Mouse (Mus musculus): ENCODE data around the gene Asb4. TPM values are rescaled to one million over a fixed set of nuclear protein-coding genes. Genes with fewer than 3 reads are reported as not detected.
"Not testable (repeated sequence)": the region's sequence is repeated elsewhere in the genome, so short reads cannot be mapped to it uniquely, and the experiment has no call there.

Gene Asb4
- 4.5 and 4.7 TPM in 2 replicates for polyA plus RNA-seq (2015; fragmentation: Nextera tagmentation; extraction: Ambion mirVana)

DNA sequence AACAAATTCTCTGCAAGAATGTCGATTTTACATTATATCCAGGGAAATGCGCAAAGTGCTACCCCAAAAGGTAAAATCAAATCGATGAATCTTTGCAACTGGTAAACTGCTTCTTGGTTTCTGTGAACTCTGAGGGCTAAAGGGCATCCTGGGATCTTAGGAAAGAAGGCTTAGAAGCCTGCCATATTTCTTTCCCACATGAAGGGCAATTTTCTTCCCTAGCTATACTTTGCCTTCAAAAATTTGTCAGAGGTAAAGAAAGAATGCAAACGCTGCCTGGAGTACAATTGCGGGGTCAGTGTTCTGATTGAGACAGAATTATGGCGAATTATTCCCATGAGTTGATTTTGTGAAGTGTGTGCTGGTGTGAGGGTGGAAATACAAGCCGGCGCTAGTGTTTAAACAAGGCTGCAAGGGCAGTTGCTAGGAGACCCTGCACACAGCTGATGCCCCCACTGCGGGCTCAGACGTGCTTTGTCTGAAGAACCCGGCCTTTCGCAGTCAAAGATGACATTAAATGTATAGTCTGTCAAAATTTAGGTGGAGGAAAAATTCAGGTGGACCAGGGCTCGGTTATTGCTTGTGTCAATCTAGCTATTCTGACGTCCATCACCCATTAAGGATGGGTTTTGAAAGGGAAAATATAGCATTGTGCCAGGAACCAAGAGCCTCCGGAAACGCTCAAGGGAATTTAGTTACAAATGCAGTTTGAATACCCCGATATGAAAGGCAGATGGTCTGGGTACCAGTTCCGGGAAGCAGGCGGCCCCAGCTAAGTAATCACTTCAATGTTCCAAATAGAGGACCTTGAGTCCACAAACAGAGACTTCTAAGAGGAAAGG, at the start of gene Asb4:
TSS of gene Asb4 (plus strand) at position 51 of the 842 bp plus-strand sequence.
- H3K36me3 ChIP-seq (replicated peaks): no peaks in the 10 kb centered on the region
- H3K4me2 ChIP-seq: peak within 1 kb of the TSS; percentile 62
- H3K4me1 ChIP-seq (replicated peaks): peaks cover 42% of the 10 kb centered on the region
- no peak within 1 kb of the TSS for H3K27ac ChIP-seq (replicated peaks)
- peaks cover 27% of the 10 kb centered on the region for H3K27me3 ChIP-seq
- no peak for ATAC-seq (ENCODE audit: insufficient read depth)
- 10% methylated on average over 19 of the region's 19 CpGs for WGBS (ENCODE audit: insufficient replicate concordance)
- H3K9me3 ChIP-seq (replicated peaks): no peaks in the 10 kb centered on the region
- H3K4me3 ChIP-seq (replicated peaks): peak within 1 kb of the TSS; percentile 38
- peak within 1 kb of the TSS; percentile 20; the same call in 1 of the 2 replicates for H3K9ac ChIP-seq

DNA sequence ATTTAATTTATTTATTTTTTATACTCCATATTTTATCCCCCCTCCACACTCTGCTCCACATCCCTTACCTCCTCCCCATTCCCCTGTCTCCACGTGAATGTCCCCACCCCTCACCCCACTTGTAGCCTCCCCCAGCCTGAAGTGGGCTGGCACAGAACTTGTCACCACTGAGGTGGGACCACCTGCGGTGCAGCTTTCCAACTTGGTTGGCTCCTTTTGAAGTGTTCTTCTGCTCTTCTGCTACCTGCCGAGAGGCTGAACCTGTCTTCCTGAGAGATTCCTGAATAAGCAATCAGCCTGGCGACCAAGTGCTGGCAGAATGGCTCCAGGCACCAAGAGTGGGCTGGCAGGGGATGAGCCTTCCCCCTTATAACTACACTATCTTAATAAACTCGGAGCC, 49.2 kb upstream of the Asb4 start:
- H3K36me3 ChIP-seq (replicated peaks): no peaks in the 10 kb centered on the region
- no peaks in the 10 kb centered on the region for H3K4me1 ChIP-seq (replicated peaks)
- ATAC-seq (ENCODE audit: insufficient read depth): no peak
- H3K4me2 ChIP-seq: no peak overlapping the region
- no peak overlapping the region for H3K4me3 ChIP-seq (replicated peaks)
- H3K27ac ChIP-seq (replicated peaks): no peak overlapping the region
- no peaks in the 10 kb centered on the region for H3K27me3 ChIP-seq
- H3K9me3 ChIP-seq (replicated peaks): no peaks in the 10 kb centered on the region
- WGBS (ENCODE audit: insufficient replicate concordance): 68% methylated on average over 5 of the region's 5 CpGs
- no peak overlapping the region for H3K9ac ChIP-seq

DNA sequence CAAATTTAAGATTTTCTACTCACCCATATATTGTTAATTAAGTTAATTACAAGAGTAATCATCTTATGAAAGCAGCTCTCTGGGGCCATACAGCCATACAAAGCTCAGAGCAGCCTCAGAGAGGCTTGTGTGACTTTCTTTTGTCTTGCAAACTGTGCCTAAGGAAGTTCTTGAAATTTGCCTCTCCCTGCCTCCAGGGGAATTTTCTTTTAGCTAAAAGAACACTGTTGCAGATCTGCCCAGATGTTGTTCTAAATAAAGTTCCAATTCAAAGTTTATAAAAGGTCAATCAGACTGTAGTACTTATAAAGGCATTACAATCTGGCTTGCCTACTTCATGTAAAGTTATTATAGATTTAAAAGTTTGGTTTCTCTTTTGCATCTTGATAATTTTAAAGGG, 47.2 kb upstream of the Asb4 start:
- not testable (repeated sequence) for ATAC-seq (ENCODE audit: insufficient read depth); H3K4me2 ChIP-seq; H3K9ac ChIP-seq; H3K27ac ChIP-seq (replicated peaks); H3K9me3 ChIP-seq (replicated peaks); H3K4me3 ChIP-seq (replicated peaks); H3K36me3 ChIP-seq (replicated peaks); H3K4me1 ChIP-seq (replicated peaks); H3K27me3 ChIP-seq

DNA sequence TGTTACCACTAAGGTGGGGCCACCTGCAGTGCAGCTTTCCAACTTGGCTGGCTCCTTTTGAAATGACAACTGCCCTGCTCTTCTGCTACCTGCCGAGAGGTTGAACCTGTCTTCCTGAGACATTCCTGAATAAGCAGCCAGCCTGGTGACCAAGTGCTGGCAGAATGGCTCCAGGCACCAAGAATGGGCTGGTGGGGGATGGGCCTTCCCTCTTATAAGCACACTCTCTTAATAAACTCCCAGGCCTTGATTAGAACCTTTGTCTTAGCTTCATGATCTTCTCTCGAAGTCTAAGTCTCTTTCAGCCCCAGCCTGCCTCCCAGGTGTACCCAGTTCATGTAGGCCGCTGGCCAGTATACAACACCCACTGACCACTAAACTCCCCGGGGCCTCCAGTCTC, 44.4 kb upstream of the Asb4 start:
- H3K4me1 ChIP-seq (replicated peaks); H3K4me2 ChIP-seq; H3K4me3 ChIP-seq (replicated peaks); H3K27me3 ChIP-seq; H3K9ac ChIP-seq; ATAC-seq (ENCODE audit: insufficient read depth); H3K36me3 ChIP-seq (replicated peaks); H3K9me3 ChIP-seq (replicated peaks); H3K27ac ChIP-seq (replicated peaks): not testable (repeated sequence)
- 69% methylated on average over 4 of the region's 4 CpGs for WGBS (ENCODE audit: insufficient replicate concordance)

DNA sequence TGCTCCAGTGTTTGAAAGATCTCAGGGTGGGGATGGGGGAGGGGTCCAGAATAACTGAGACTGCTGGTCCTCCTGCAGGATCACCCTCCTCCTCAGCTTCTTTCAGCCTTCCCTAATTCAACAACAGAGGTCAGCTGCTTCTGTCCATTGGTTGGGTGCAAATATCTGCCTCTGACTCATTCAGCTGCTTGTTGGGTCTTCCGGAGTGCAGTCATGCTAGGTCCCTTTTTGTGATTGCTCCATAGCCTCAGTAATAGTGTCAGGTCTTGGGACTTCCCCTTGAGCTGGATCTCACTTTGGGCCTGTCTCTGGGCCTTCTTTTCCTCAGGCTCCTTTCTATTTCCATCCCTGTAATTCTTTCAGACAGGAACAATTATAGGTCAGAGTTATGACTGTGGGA, 43.9 kb upstream of the Asb4 start:
- not testable (repeated sequence) for H3K9ac ChIP-seq; H3K27me3 ChIP-seq; H3K36me3 ChIP-seq (replicated peaks); H3K27ac ChIP-seq (replicated peaks); H3K9me3 ChIP-seq (replicated peaks); ATAC-seq (ENCODE audit: insufficient read depth); H3K4me1 ChIP-seq (replicated peaks); H3K4me3 ChIP-seq (replicated peaks); H3K4me2 ChIP-seq
- WGBS (ENCODE audit: insufficient replicate concordance): 69% methylated on average over 1 of the region's 1 CpGs

DNA sequence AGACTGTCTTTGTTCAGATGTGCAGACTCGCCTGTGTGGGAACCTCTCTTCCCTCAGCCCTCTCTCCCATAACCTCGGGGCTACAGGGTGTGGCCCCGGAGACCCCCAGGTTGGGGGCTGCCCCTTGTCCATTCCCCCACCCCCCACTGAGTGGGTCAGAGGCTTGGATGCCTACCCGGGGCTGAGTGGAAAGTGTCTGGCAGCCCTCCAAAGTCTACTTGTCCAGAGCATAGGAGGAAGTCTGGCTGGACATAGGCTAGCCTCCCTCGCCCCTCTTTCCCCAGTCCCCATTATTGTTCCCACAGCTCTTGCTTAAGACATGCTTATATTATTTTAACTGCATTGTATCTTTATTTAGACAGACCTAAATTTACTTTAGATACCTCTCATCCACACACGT, 38.9 kb upstream of the Asb4 start:
- H3K4me1 ChIP-seq (replicated peaks): no peaks in the 10 kb centered on the region; the same call in 1 of the 2 replicates
- H3K9me3 ChIP-seq (replicated peaks): no peaks in the 10 kb centered on the region
- no peaks in the 10 kb centered on the region for H3K27me3 ChIP-seq
- no peak overlapping the region for H3K4me3 ChIP-seq (replicated peaks)
- no peaks in the 10 kb centered on the region for H3K36me3 ChIP-seq (replicated peaks)
- no peak overlapping the region for H3K9ac ChIP-seq
- no peak for ATAC-seq (ENCODE audit: insufficient read depth)
- no peak overlapping the region for H3K4me2 ChIP-seq
- 52% methylated on average over 6 of the region's 6 CpGs for WGBS (ENCODE audit: insufficient replicate concordance)
- no peak overlapping the region for H3K27ac ChIP-seq (replicated peaks)

DNA sequence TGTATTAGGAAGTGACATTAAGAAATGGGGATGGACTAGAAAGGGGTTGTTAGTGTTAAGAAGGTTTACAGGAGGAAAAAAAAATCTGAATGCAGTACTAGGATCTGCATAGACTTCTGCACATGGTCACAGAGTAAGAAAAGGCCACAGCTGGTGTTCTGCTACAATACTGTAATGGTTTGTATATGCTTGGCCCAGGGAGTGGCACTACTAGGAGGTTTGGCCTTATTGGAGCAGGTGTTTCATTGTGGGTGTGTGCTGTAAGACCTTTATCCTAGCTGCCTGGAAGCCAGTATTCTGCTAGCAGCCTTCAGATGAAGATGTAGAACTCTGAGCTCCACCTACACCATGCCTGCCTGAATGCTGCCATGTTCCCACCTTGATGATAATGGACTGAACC, 25.3 kb upstream of the Asb4 start:
- Histone ChIP-seq H3K36me3 (replicated peaks) (no peaks in the 10 kb centered on the region), H3K4me1 (replicated peaks) (peaks cover 7% of the 10 kb centered on the region; the same call in 1 of the 2 replicates), H3K4me2 (no peak overlapping the region), H3K4me3 (replicated peaks) (no peak overlapping the region), H3K27ac (replicated peaks) (no peak overlapping the region), H3K27me3 (no peaks in the 10 kb centered on the region), H3K9me3 (replicated peaks) (no peaks in the 10 kb centered on the region), H3K9ac (no peak overlapping the region)
- ATAC-seq (ENCODE audit: insufficient read depth): no peak

DNA sequence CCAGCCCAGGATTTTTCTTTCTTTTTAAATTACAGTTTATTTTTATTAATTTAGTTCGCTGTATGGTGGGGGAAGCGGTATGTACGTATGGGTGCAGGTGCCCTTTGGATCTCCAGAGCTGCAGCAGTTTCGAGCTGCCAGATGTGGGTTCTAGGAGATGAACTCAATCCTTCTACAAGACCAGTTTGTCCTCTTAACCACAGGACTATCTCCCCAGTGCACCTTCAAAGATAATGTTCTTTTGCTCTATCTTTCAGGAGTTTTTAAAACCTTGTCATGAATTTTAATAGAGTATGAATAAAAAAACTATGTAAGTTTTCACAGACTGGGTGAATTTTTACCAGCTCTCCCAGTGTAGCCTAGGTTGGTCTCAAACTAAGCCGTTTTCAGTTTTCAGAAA, 22.8 kb upstream of the Asb4 start:
- peak; percentile 60 for ATAC-seq (ENCODE audit: insufficient read depth)
- WGBS (ENCODE audit: insufficient replicate concordance): 40% methylated on average over 5 of the region's 5 CpGs

DNA sequence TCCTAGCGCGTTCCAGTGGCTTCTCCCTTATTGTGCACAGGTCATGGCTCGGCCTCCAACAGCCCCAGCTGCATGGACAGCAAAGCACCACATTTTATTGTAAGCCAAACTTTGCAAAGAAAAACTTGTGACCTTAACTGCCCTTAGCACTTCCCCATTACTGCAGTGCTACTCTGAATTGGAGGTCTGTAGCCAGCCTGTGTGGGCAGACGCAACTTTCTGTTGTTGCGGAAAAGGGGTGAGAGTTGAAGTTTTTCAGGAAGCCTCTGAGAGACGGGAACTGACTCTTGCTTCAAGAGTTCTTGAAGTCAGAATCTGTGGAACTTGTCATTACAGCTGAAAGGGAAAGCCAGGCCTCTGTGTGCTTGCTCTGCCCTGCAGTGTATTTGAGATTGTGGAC, 21.2 kb upstream of the Asb4 start:
- no peaks in the 10 kb centered on the region for H3K27me3 ChIP-seq
- H3K36me3 ChIP-seq (replicated peaks): no peaks in the 10 kb centered on the region
- no peak overlapping the region for H3K27ac ChIP-seq (replicated peaks)
- H3K4me2 ChIP-seq: no peak overlapping the region
- WGBS (ENCODE audit: insufficient replicate concordance): 74% methylated on average over 6 of the region's 6 CpGs
- H3K9ac ChIP-seq: no peak overlapping the region
- no peaks in the 10 kb centered on the region for H3K9me3 ChIP-seq (replicated peaks)
- ATAC-seq (ENCODE audit: insufficient read depth): no peak
- H3K4me1 ChIP-seq (replicated peaks): peaks cover 8% of the 10 kb centered on the region; the same call in 1 of the 2 replicates
- no peak overlapping the region for H3K4me3 ChIP-seq (replicated peaks)

More for the DNA sequence above, 22.8 kb upstream of the Asb4 start:
- H3K4me2 ChIP-seq: no peak overlapping the region
- H3K36me3 ChIP-seq (replicated peaks): no peaks in the 10 kb centered on the region
- H3K9me3 ChIP-seq (replicated peaks): no peaks in the 10 kb centered on the region
- H3K4me1 ChIP-seq (replicated peaks): peaks cover 8% of the 10 kb centered on the region; the same call in 1 of the 2 replicates
- no peak overlapping the region for H3K4me3 ChIP-seq (replicated peaks)
- no peaks in the 10 kb centered on the region for H3K27me3 ChIP-seq
- H3K9ac ChIP-seq: no peak overlapping the region
- no peak overlapping the region for H3K27ac ChIP-seq (replicated peaks)

DNA sequence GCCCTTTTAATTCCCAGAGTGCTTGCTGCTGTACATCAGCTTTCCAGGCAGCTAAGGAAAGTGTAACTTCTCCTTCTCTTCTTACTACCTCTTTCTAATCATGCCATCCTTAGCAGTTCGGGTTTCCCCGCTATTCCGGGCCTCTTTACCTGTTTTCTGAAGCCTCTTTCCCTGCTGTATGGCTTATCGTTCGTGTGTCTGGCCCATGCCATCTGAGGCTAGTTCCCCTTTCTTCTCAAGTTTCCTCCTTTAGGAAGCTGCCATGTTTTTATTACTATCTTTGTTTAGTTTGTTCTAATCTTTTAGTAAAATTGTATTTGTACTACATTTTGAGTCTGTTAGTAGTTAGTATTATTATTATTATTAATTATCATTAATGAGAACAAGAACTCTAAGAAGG, 17.3 kb upstream of the Asb4 start:
- Histone ChIP-seq H3K9ac (no peak overlapping the region), H3K4me3 (replicated peaks) (no peak overlapping the region), H3K9me3 (replicated peaks) (no peaks in the 10 kb centered on the region), H3K36me3 (replicated peaks) (no peaks in the 10 kb centered on the region), H3K4me2 (no peak overlapping the region), H3K4me1 (replicated peaks) (0 out of 2 replicates have a peak, but pooled peaks cover 2% of the 10 kb centered on the region), H3K27ac (replicated peaks) (no peak overlapping the region), H3K27me3 (no peaks in the 10 kb centered on the region)
- WGBS (ENCODE audit: insufficient replicate concordance): 27% methylated on average over 5 of the region's 5 CpGs
- ATAC-seq (ENCODE audit: insufficient read depth): no peak

DNA sequence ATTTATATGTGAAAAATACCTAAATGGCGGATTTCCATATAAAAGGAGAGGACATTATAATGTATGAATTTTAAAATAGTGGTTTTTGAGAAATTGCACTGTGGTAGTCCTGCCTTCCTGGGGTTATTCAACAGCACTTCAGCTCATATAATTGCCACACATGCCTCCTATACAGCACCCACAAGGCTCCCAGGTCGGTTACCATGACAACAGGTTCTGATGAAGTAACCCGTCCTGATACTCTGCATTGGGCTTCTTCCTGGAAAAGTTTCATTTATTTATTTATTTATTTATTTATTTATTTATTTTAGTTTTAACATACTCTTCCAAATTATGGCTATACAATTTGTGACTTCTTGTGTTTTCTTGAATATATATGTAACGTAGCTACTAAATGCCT, 6.3 kb upstream of the Asb4 start:
- no peak for ATAC-seq (ENCODE audit: insufficient read depth)
- 71% methylated on average over 4 of the region's 4 CpGs for WGBS (ENCODE audit: insufficient replicate concordance)
- H3K9ac ChIP-seq: no peak overlapping the region

DNA sequence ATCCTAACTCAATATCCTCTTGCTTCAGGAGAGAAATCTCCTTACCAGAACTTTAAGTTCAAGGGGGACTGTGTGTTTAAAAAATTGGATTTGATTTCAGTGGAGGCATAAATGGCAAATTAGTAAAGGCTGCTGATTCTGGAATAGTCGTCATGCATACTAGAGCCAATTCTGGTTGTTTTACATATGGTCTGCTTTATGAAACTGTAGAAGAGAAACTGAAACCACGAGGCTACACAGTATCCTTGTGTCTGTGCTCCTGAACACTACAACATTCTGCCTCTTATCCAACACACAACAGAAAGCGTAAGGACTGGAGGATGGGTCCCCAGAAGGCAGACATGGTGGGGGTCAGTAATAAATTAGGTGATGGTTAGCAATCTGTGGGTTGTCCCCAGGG, 4.1 kb upstream of the Asb4 start:
- Histone ChIP-seq H3K9ac (no peak overlapping the region), H3K27me3 (peaks cover 15% of the 10 kb centered on the region), H3K36me3 (replicated peaks) (no peaks in the 10 kb centered on the region), H3K4me1 (replicated peaks) (peaks cover 39% of the 10 kb centered on the region), H3K4me3 (replicated peaks) (no peak overlapping the region), H3K27ac (replicated peaks) (no peak overlapping the region), H3K4me2 (no peak overlapping the region), H3K9me3 (replicated peaks) (no peaks in the 10 kb centered on the region)
- 68% methylated on average over 3 of the region's 3 CpGs for WGBS (ENCODE audit: insufficient replicate concordance)
- no peak for ATAC-seq (ENCODE audit: insufficient read depth)

More for the DNA sequence above, 6.3 kb upstream of the Asb4 start:
- no peaks in the 10 kb centered on the region for H3K36me3 ChIP-seq (replicated peaks)
- no peak overlapping the region for H3K4me2 ChIP-seq
- no peaks in the 10 kb centered on the region for H3K9me3 ChIP-seq (replicated peaks)
- H3K4me1 ChIP-seq (replicated peaks): peaks cover 18% of the 10 kb centered on the region
- no peak overlapping the region for H3K27ac ChIP-seq (replicated peaks)
- H3K27me3 ChIP-seq: no peaks in the 10 kb centered on the region
- H3K4me3 ChIP-seq (replicated peaks): no peak overlapping the region
